Mouse (Mus musculus) frontal cortex, postnatal 25 days (tissue): ENCODE measurements around the gene Zfp651.
A peak's percentile ranks its signal among the peaks of the same experiment; 100 is the strongest.

Experiments used
- DNase-seq, 2 experiments: peaks; one replicate each; pipeline ENCODE4 v3.0.0; 2022; ENCODE audit warnings: low spot score in 2 of 2

Zfp651 gene

DNA sequence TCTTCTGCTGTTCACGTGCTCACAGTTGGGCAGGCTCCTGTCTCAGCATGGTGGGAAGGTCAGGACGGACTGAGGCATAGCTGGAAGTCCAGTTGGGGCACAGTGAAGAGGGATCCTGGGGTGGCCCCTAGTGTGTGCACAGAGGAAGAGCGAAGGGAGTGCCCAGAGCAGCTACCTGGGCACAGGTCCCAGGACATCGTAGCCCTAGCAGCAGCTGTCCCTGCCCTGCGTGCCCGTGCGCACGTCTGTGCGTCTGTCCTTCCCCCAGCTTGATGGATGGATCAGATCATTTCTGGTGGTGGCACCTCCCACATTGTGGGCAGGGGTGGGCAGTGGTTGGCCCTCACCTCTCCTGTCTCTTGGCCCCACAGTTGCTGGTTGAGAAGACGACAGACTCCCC lies 3.1 kb downstream of the Zfp651 start:
- no peak for DNase-seq

DNA sequence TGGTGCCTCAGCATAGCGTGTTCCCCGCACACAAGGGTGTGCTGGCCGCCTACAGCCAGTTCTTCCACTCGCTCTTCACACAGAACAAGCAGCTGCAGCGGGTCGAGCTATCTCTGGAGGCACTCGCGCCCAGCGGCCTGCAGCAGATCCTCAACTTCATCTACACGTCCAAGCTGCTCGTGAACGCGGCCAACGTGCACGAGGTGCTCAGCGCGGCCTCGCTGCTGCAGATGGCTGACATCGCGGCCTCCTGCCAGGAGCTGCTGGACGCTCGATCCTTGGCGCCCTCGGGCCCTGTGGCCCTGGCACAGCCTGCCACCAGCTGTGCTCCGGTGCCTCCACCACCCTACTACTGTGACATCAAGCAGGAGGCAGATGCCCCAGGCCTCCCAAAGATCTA lies 3.6 kb downstream of the Zfp651 start:
- no peak for DNase-seq

DNA sequence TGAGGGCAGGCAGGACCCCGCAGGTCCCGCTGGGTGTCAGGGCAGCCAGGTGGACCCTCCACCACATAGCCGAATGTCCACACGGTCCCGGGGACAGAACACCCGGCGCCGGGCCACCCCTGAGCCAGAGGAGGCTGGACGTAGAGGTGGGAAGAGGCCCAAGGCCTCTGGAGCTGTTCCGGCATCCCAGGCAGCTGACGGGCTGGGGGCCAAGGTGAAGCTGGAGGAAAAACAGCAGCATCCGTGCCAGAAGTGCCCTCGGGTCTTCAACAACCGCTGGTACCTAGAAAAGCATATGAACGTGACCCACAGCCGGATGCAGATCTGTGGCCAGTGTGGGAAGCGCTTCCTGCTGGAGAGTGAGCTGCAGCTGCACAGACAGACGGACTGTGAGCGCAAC lies 4.6 kb downstream of the Zfp651 start:
- DNase-seq = no peak

DNA sequence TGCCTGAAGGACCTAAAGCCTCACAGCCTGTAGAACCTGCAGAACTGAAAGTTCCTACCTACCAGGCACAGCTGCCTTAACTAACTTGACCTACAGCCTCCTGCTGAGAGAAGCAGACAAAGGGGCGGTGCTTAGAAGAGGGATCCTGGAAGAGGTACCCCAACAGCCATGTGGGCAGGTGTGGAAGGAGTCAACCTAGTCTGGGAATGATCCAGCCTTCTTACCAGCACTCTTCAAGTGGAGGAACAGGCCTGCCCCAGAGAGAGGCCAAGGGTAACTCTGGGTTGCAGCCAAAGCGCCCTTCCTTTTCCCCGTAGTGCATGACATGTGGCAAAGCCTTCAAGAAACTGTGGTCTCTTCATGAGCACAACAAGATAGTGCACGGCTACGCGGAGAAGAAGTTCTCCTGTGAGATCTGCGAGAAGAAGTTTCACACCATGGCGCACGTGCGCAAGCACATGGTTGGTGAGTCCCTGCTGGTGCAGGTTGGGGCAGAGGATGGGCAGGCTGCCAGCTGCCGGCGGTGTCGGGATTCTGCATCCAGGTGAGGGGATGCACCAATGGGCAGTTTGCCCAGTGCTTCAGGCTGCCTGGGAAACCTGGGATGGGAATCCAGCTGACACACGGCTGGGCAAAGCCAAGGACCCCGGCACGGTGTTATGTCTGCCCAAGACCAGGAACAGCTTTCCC lies 6.2 kb downstream of the Zfp651 start:
- no peak for DNase-seq

DNA sequence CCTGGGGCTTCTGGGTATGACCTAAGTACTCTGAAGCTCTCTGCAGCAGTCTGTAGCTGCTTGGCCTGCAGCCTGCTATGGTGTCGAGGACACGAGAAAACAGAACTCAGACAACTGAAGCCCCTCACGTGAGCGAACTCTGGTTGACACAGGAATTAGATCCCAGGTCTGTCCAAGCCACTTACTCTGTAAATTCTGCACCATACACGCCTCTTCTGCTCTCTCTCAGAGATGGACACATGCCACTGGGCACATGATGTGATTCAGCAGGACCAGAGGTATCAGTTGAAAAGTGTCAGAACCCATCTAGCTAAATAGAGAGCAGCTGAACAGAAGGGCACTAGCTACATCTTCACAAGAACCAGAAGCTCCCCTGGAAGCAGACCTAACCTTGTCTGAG lies 13.3 kb downstream of the Zfp651 start:
- DNase-seq = no peak

DNA sequence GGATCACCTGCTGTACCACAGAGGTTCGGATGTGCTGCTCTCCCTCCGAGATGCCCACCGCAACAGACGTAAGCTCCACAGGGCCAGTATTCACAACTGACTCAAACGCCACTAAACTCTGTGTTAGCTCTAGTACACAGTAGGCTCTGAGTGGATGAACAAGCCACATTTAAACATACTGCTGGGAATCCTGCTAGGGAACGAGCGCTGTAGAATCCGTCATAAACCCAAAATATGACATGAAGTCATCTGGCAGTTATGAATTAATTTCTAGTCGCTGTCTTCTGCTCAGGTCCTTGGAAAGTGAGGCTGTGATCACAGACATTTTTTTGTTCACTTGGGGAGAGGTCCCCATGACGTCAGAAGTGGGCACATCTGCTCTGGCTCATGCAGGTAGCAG lies 16.8 kb downstream of the Zfp651 start:
- no peak for DNase-seq

DNA sequence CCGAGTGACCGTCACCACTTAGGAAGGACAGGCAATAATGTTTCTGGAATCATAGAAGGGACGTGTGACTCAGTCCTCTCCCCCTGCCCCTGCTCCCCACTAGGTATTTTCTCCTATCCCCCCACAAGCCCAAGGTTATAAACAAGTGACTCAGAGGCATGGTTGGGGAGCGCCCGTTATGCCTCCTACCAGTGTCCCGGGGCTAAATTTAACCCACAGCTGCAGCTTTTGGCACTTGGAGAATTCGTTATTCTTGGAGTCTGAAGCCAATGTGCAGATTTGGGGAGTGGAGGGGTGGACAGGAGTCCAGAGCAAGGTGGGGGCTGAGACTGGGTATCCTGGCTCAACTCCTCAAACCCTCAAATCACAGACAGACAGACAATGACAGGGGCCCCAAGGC lies 17.4 kb downstream of the Zfp651 start:
- no peak for DNase-seq

DNA sequence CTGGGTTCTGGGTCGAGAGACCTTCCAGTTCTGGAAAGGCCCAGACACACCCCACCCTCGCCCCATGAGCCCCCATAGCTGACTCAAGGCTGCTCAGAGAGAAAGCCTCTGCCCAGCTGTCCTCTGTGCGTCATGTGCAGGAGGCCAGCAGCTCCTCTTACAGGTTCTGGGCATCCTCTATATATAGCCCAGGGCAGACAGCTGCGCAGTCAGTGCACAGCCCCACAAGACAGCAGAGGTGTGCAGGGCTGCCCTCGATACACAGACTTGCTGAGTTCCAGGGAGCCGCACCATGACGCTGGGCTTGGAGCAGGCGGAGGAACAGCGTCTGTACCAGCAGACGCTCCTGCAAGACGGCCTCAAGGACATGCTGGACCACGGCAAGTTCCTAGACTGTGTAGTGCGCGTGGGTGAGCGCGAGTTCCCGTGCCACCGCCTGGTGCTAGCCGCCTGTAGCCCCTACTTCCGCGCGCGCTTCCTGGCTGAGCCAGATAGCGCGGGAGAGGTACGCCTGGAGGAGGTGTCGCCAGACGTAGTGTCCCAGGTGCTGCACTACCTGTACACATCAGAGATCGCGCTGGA lies 18.4 kb downstream of the Zfp651 start, which contains the start of gene Klhl40:
Klhl40 (plus strand) TSS at position 124 of the 582 bp plus-strand sequence.
- DNase-seq = no peak

DNA sequence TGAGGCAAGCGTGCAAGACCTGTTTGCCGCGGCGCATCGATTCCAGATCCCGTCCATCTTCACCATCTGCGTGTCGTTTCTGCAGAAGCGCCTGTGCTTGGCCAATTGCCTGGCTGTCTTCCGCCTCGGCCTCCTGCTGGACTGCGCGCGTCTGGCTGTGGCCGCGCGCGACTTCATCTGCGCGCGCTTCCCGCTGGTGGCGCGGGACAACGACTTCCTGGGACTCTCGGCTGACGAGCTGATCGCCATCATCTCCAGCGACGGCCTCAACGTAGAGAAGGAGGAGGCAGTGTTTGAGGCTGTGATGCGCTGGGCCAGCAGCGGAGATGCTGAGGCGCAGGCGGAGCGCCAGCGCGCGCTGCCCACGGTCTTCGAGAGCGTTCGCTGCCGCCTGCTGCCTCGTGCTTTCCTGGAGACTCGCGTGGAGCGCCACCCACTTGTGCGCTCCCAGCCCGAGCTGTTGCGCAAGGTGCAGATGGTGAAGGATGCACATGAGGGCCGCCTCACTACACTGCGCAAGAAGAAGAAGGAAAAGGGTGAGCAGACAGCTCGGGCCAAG lies 19.0 kb downstream of the Zfp651 start:
- peak in 1 of 2 experiments; percentile 60 for DNase-seq

DNA sequence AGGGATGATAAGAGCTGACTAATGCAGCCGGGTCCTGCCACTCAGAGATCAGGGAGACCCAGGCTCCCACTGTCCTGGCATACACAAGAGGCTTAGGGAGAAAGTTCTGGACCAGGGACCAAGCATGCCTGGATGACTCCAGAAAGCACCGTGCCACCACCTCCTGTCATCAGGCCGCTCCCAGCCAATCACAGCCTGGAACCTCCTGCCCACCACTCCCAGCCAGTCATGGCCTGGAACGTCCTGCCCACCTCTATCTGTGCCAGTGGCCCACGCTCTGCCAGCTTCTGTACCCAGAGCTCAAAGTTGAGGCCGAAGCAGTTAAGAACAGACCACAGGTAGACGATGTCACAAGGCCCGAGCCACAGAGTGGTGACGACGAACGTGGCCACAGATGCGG lies 25.7 kb downstream of the Zfp651 start:
- no peak for DNase-seq

DNA sequence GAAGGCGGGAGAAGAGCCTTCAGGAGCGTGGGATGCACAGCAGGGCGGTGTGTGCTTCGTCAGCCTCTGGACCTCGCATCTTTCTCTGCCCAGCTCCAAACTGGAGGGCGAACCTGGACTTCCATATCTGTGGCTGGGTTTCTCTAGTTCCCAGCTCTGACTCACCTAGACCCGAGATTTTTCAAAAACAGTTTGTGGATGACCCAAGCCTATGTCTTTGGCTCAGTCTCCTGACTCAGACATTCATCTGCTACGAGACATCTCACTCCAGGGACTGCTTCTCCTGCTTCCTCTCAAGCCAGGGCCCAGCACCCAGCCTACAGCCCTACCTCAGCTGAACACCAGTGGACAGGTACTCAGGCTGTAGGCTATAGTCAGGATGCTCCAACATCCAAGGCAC lies 26.1 kb downstream of the Zfp651 start:
- DNase-seq = no peak

DNA sequence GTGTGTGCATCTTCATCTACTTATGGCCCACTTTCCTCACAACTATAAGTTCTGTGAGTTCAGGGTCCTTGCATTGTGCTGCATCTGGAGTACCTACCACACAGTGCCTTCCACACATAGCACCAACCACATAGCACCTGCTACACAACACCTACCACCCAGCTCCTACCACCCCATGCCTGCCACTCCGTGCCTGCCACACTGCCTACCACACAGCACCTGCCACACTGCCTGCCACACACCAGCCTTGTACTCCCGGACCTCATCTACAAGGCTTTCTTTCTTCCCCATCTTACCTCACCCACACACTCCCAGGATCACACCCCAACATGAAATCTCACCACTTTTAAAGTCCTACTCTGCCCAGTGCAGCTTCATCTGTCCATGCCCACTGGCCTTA lies 27.2 kb downstream of the Zfp651 start:
- DNase-seq = no peak

DNA sequence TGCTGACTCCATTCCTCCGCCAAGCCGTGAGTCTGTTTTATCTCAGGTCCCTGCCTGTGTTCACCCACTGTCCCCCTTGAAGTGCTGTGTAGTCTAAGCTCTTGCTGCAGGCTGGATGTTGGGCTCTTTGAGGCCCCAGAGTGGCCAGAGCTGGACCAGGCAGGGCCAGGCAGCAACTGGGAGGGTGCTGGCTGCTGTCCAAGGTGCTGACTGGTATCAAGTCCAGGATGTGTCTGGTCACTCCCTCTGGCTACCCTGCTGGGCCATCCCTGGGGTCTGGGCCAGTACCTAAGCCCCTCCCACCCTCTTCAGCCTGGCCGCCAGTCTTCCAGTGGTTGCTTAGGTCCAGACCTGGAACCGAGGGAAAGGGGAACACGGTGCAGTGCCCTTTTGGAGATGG lies 32.1 kb downstream of the Zfp651 start:
- no peak for DNase-seq

DNA sequence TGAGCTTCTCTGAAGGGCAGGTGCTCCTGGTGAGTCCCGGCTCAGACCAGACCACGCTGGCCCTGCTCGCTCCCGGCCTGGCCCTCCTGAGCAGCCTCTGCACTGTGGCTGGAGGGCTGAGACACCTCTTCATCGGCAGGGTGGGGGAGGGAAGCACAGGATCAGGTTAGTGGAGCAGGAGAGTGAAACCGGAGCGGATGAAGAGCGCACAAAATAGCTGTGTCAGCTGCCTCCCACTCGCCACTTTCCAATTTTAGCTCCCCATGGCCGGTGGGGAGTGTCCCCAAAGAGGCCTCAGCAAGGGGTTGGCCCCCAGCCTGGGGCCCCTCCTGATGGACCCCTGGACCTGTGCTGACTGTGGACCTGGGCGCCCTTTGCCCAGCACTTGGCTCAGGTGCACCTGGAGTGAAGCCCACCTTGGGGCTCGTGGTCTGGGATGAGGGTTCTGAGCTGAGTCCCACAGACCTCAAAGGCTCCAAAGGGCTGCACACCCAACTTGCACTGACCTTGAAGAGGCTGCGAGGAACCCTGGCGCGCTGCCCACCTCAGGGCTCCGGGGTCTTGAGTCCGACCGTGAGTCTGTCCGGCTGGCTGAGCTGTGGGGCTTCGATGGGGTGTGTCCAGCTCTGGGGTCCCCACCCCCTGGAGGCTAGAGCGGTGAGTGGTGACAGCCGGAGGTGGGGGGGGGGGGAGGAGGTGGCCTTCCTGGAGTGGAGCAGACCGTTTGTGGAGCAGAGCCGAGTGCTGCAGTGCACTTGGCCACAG lies 32.8 kb downstream of the Zfp651 start, which contains the start of gene Hhatl:
Hhatl (minus strand) TSS at position 751 of the 765 bp plus-strand sequence.
- no peak for DNase-seq

DNA sequence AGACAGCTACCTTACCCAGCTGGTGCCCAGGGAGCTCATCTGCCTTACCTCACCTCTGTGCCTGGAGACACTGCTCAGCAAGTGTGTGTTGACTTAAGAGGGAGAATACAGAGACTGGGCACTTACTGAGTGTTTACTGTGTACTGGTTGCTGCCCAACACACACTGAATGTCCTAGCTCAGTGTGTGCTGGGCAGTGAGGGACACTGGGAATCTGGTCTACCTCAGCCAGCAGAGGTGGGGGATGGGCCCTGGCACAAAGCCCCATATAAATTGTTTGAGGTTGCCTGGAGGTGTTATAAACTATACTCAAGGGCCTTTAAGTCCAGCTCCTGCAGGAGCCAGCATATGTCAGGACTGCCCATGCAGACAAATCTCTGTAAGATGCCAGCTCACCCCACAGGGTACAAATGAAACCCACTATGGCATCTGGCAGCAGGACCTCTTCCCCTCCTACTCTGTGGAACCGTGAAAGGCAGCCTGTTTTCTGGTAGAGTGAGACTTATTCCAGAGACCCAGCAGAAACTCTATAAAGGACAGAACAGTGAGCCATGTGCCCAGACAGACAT lies 35.9 kb downstream of the Zfp651 start:
- no peak for DNase-seq

DNA sequence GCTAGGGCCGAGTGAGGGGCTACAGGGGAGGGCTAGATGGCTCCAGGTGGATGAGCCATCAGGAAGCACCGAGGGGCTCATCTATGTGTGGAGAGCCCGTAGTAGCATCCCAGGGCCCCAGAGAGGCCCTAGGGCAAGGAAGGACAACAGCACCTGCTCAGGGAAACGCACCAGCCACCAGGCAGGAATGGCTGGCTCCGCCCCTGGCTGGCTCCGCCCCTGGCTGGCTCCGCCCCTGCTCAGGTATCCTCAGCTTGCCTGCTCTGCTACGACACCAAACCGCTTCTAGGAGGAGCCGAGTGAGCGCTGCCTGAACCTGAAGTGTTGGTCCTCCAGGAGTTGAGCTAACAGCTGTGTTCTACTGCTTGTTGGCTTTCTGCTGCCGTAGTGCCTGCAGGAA lies 38.6 kb downstream of the Zfp651 start:
- no peak for DNase-seq

DNA sequence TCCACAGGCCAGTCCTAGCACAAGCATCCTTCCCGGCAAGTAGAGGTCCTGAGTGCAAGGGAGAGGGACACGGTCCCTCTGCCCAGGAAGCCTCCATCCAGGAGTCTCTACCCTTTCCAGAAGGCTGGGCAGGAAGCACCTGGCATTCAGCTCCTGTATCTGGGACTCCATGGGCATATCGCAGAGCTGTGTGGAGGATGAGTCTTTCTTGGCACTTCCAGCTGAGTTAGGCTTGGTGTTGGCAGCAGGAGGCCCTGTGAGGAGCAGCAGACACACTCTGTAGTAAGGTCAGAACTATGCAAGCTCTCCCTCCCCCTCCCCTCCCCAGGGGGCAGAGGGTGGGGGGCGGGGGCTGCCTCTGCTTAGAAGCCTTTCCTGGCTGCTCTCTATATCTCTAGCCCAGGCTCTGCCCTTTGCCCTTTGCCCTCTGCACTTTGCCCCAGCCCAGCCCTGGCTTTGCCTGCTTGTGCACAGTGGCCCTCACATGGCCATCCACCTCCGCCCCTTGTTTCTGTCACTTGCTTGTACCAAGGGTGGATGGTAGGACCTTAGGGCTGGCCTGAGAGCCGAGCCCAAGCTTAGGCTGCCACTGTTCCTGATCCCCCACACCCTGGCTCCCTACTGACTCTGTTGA lies 39.9 kb downstream of the Zfp651 start:
- DNase-seq = no peak

DNA sequence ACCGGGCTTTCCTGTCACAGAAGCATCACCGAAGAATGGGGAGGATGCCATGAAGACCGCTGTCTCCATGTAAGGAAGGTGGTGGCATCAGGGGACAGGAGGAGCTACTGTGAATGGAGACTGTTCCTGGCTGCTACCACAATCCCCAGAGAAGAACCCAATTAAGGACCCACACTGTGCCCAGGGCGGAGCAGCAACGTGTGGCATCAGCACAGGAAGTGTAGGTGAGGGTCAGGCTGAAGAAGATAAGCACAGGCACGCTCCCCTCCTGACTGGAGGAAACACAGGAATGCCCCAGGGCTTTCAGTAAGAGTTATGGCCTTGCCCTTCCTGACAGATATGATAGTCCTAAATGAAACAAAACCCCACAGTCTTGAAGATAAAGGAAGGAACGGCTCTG lies 43.6 kb downstream of the Zfp651 start:
- no peak for DNase-seq

DNA sequence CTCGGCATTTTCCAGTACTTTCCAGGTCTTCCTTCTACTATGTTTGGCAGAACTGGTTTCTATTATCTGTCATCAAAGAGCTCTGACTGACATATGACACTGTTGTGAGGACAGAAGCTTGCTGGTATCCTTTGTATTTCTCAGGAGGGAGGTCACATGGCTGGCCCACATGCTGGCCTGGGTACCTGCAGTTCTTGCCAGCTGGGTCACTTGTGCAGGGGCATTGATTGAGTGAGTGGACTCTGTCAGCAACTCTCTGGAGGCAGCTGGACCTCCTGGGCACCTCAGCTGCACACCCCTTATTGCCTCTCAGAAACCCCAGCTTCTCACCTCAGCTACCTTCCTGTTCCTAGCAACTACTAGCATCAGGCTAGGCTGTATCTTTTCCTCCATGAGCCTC lies 48.4 kb downstream of the Zfp651 start:
- DNase-seq = no peak

DNA sequence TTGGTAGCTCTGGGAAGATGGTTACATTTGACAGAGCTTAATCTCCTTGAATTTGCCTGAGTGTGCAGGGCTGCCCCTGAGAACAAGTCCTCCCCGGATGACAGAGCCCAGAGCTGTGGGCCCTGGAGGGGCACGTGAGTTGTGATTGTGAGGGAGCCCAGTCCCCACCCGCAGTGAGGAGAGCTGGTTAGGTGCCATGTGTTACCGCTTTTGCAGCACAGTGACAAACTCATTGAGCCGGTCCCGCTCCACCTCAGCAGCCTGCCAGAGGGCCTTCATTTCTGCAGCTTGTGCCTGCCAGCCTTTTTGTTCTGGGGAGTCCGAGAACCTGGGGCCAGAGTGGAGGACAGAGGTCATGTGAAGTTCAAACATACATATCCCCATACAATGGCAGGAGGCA lies 48.8 kb downstream of the Zfp651 start:
- DNase-seq = no peak

DNA sequence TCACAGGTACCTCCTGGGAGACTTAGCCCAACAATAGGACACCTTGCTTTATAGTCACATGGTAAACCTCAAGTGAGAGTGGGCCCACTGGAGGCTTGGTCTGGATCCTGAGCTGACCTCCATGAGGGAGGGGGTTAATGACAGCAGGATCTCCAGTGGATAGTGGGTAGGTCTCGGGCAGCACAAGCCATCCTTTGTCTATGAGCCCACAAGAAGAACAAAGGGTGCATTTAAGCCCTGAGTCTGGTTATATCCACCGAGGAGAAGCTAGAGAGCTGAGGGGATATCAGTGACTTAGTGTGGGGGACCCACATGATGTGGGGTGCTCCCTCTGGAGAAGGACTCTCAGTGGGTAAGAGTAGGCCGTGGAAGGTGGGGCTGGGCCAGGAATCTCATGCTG lies 49.4 kb downstream of the Zfp651 start:
- DNase-seq = no peak
